Mouse (Mus musculus): ENCODE data around the gene Wfdc1. TPM values are rescaled to one million over a fixed set of nuclear protein-coding genes. Genes with fewer than 3 reads are reported as not detected.

Wfdc1 gene
- total RNA-seq, 2 experiments from 2014 or later: 9.7 to 10.6 TPM

DNA sequence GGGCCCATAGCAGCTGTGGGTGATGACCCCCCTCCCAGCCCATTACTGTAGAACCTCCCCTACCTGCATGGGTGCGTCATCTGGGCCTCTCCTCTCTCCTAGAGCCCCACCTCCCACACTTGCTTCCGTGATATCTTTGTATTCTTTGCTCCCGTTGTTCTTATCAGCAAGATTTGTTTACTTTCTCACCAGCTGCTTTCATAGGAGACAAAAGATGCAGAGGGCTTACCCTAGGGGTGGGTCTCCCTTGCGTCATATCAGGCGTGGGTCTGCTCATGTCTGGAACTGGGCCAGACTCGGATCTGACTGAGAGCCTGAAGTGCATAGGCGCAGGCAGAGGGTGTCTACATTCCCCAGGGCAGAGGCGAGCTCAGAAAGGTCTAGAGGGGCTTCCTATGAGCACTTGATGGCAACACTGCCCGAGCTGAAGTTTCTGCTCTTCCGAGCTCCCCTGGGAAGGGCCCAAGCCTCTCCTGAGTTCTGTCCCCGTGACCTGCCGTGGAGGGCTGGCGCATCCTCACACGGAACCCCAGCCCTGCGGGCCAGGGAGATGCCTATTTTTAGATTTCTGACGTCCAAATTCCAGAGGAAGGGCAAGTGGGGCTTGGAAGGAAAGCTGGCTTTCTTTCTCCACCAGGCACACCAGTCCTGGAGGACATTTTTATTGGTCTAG, 4.4 kb downstream of the Wfdc1 start:
- H3K27ac ChIP-seq: peak overlapping the region; percentile 47; the same call in 1 of the 2 replicates
- TF ChIP-seq CTCF (IDR thresholded peaks at IDR 0.05): no peak
- intact Hi-C loops (cut with DNase I): no loop called here

GRCm38 (mm10) chr8:119673976-119674555, 7.9 kb downstream of the Wfdc1 start:
- intact Hi-C loops (cut with DNase I): no loop called here

More for the DNA sequence above, 4.4 kb downstream of the Wfdc1 start:
- no peak overlapping the region for H3K4me3 ChIP-seq
- DNase-seq (ENCODE audit: extremely low spot score in 1 of 2, low spot score in 2 of 2): no peak

DNA sequence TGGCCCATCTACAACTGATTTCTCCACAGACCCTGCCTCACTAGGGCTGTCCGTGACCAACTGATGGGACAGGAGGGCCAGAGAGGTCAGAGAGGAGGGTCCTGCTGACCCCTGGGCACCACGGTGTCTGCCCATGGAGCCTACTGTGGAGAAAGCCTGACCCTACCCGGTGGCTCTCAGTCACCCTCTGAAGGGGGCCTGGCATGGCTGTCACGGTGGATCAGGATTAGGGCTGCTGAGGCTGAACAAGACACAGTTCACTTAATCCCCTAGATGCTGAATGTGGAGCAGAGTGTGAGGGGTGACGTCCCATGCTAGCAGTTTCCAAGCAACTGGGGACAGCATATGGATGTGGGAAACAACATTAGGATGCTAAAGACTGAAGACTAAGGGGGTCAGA, 9.3 kb downstream of the Wfdc1 start:
- DNase-seq (ENCODE audit: extremely low spot score in 1 of 2, low spot score in 2 of 2): no peak
- Histone ChIP-seq H3K27ac (no peak overlapping the region), H3K4me3 (no peak overlapping the region)
- intact Hi-C loops (cut with DNase I): loop anchor here (5.0 kb wide), 1 partner anchor 68 kb away; the partner anchor contains the start of gene Taf1c
- no peak for TF ChIP-seq CTCF (IDR thresholded peaks at IDR 0.05)

More at GRCm38 (mm10) chr8:119673976-119674555, 7.9 kb downstream of the Wfdc1 start:
- Histone ChIP-seq H3K4me3 (no peak overlapping the region), H3K27ac (no peak overlapping the region)
- peak; percentile 8; the same call in 1 of the 2 replicates for TF ChIP-seq CTCF (IDR thresholded peaks at IDR 0.05)
- DNase-seq (ENCODE audit: extremely low spot score in 1 of 2, low spot score in 2 of 2): no peak

- Histone ChIP-seq H3K27ac (no peak overlapping the region), H3K4me3 (no peak overlapping the region)
- intact Hi-C loops (cut with DNase I): loop anchor here (2.0 to 5.0 kb wide), 4 partner anchors 20 to 264 kb away; partner anchors contain the start of genes Necab2 and Taf1c
- DNase-seq (ENCODE audit: extremely low spot score in 1 of 2, low spot score in 2 of 2): peak; percentile 85 to 90
- TF ChIP-seq CTCF (IDR thresholded peaks at IDR 0.05): peak; percentile 98
These were observed 10.2 kb downstream of the Wfdc1 start for GRCm38 (mm10) chr8:119676389-119676788.

- intact Hi-C loops (cut with DNase I): loop anchor here (5.0 kb wide), 1 partner anchor 71 kb away; the partner anchor contains the start of gene Taf1c
- no peak overlapping the region for H3K27ac ChIP-seq
- DNase-seq (ENCODE audit: extremely low spot score in 1 of 2, low spot score in 2 of 2): no peak
- H3K4me3 ChIP-seq: no peak overlapping the region
- TF ChIP-seq CTCF (IDR thresholded peaks at IDR 0.05): peak; percentile 53
These were observed 12.1 kb downstream of the Wfdc1 start for GRCm38 (mm10) chr8:119678138-119678843.

DNA sequence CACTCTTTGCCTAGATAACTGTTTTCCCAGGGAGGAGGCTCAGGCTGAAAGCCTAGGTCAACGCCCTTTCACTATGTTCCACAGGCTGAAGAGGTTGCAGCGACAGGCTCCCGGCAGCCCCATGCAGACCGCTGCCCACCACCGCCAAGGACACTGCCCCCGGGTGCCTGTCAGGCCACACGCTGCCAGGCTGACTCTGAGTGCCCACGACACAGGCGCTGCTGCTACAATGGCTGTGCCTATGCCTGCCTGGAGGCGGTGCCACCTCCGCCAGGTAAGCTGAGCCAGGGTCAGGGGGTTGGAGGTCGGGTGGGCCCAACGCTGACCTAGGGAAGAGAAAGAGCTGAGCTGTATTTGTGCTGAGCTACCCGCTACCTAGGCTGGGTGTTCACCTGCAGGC, 13.0 kb downstream of the Wfdc1 start:
- intact Hi-C loops (cut with DNase I): loop anchor here (5.0 kb wide), 1 partner anchor 72 kb away; the partner anchor contains the start of gene Taf1c
- TF ChIP-seq CTCF (IDR thresholded peaks at IDR 0.05): no peak
- no peak for DNase-seq (ENCODE audit: extremely low spot score in 1 of 2, low spot score in 2 of 2)
- H3K27ac ChIP-seq: no peak overlapping the region
- H3K4me3 ChIP-seq: no peak overlapping the region

DNA sequence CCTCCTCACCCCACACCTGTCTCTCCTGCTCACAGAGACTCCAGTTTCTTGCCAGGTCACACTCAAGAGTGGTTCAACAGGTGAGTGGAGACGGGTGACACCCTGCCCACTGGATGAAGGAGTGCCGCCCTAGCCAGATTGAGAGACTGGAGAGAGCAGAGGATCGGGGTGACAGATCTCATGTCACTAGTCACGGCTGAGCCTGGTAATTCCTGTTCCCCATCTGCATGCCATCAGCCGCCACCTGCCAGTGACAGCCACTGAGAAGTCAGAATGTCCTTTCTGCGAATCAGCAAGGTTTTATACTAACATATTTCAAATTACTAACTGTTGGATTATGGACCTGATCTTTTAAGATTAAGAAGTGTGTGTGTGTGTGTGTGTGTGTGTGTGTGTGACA, 24.4 kb downstream of the Wfdc1 start:
- no peak for DNase-seq (ENCODE audit: extremely low spot score in 1 of 2, low spot score in 2 of 2)

DNA sequence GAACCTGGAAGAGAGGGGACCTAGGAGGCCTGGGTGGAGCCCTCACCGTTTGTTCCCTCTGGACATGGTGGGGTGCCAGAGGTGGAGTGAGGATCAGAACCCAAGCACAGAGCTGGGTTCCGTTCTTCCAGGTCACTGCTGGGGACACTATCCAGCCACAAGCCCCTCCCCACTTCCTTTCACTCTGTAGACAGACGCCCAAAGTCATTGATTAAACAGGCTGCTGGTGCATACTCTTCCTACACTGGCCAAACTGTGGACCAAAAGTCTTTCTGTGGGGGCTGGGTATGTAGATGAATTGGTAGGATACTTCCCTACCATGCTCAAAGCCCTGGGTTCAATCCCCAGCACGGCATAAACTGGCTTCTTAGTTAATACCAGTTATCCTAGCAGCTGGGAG, 25.8 kb downstream of the Wfdc1 start:
- Histone ChIP-seq H3K27ac (no peak overlapping the region), H3K4me3 (no peak overlapping the region)
- DNase-seq (ENCODE audit: extremely low spot score in 1 of 2, low spot score in 2 of 2): no peak
- TF ChIP-seq CTCF (IDR thresholded peaks at IDR 0.05): no peak
- intact Hi-C loops (cut with DNase I): no loop called here

More for the DNA sequence above, 24.4 kb downstream of the Wfdc1 start:
- no peak overlapping the region for H3K27ac ChIP-seq
- no peak overlapping the region for H3K4me3 ChIP-seq
- TF ChIP-seq CTCF (IDR thresholded peaks at IDR 0.05): no peak
- intact Hi-C loops (cut with DNase I): no loop called here

DNA sequence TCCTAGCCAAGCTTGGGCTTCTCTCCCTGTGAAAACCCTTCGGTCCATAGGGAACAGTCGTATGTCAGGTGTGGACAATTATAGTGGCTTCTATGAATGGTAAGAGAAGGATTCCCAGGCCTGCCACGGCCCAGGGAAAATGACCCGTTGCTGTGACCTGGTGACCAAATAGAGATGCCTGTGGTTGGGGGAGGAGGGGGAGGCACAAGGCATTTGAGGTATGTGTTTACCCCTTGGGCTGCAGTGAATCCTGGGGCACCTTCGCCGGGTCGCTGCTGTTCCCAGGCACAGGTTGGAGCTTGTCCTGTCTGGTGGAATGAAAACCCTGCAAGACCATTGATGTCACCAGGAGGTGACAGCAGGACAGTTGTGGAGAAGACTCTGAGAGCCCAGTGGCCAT, 28.5 kb downstream of the Wfdc1 start:
- no peak for DNase-seq (ENCODE audit: extremely low spot score in 1 of 2, low spot score in 2 of 2)
- intact Hi-C loops (cut with DNase I): no loop called here
- H3K27ac ChIP-seq: no peak overlapping the region
- H3K4me3 ChIP-seq: no peak overlapping the region
- TF ChIP-seq CTCF (IDR thresholded peaks at IDR 0.05): no peak

DNA sequence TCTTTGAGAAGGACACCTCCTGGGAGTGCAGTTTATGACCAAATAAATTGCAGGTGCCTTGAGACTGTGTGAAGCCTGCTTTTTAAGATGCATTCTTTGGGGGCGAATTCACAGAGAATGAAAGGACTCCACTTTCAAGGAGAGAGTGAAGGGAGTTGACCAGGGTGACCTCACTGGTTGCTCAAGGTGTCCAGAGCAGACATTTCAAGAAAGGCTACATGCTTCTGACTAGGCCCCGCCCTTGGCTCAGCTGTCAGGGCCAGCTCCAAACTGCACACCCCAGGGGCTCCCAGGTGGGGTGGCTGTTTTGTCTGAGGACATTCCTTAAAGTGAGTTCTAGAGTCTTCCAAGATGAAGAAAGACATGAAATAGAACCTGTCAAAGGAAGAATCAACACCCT, 31.0 kb downstream of the Wfdc1 start:
- H3K4me3 ChIP-seq: no peak overlapping the region
- DNase-seq (ENCODE audit: extremely low spot score in 1 of 2, low spot score in 2 of 2): no peak
- H3K27ac ChIP-seq: no peak overlapping the region
- TF ChIP-seq CTCF (IDR thresholded peaks at IDR 0.05): no peak
- intact Hi-C loops (cut with DNase I): no loop called here

- DNase-seq (ENCODE audit: extremely low spot score in 1 of 2, low spot score in 2 of 2): peak; percentile 21 to 46
- H3K4me3 ChIP-seq: no peak overlapping the region
- TF ChIP-seq CTCF (IDR thresholded peaks at IDR 0.05): peak; percentile 74
- H3K27ac ChIP-seq: no peak overlapping the region
- intact Hi-C loops (cut with DNase I): no loop called here
These were observed 32.8 kb downstream of the Wfdc1 start for GRCm38 (mm10) chr8:119698960-119699359.

GRCm38 (mm10) chr8:119699549-119700134, 33.5 kb downstream of the Wfdc1 start, which contains the start of gene Atp2c2:
TSS of gene Atp2c2 (plus strand) at chr8:119700009.
- intact Hi-C loops (cut with DNase I): no loop called here
- no peak for DNase-seq (ENCODE audit: extremely low spot score in 1 of 2, low spot score in 2 of 2)
- Histone ChIP-seq H3K4me3 (no peak within 1 kb of the TSS), H3K27ac (no peak within 1 kb of the TSS)
- no peak for TF ChIP-seq CTCF (IDR thresholded peaks at IDR 0.05)
